Mouse (Mus musculus): ENCODE results near the gene Cic. TPM values are rescaled to one million over a fixed set of nuclear protein-coding genes. Genes with fewer than 3 reads are reported as not detected.

The Cic gene
- total and polyA plus RNA-seq, 2 experiments from 2014 or later, result 31.3 to 121 TPM

DNA sequence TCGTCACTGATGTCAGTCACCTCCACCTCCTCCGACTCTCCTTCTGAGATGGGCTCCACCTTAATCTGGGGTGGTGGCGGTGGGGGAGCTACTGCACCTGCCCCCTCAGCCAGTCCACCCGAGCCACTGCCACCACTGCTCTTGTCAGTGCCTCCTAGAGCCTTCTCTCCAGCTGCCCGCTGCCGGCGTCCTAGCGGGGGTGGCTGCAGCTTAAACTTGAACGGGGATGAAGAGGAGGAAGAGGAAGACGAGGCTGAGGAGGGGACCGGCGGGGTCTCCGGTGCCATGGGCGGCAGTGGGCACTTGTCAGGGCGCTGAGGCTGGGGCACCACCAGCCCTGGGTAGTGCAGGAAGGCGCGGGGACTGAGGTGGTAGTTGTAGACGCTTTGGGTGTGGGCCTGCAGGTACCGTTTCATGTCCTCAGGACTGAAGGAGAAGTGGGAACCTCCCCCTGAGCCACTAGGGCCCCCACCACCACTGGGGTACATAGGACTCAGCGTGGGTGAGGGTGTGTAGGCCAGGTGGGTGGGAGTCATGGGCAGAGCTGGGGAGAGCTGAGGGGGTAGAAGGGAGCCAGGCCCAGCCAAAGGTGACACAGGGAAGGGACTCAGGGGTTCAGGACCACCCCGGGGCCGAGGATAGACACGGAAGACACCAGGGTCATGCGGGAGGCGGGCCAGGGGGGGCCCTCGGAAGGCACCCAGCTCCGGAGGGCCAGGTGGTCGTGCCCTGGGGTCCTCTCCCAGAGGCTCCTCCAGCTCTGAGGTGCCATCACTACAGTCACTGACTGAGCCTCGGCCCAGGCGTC, 22.7 kb upstream of the Cic start:
- Histone ChIP-seq H3K27ac (ENCODE audit: low read depth, low read length) (no peak overlapping the region; the same call in 1 of the 2 replicates), H3K9ac (no peak overlapping the region), H3K4me3 (ENCODE audit: low read depth, low read length) (no peak overlapping the region), H3K4me2 (ENCODE audit: low read depth) (no peak overlapping the region), H3K4me1 (ENCODE audit: insufficient read depth) (peaks cover 23% of the 10 kb centered on the region), H3K36me3 (ENCODE audit: insufficient read depth) (peaks cover 11% of the 10 kb centered on the region; the same call in 1 of the 2 replicates), H3K9me3 (ENCODE audit: low read length) (no peaks in the 10 kb centered on the region), H3K27me3 (ENCODE audit: insufficient read depth, low read length) (no peaks in the 10 kb centered on the region)
- no peak for ATAC-seq
- WGBS, result 89% methylated on average over 30 of the region's 30 CpGs
- TF ChIP-seq CTCF (IDR thresholded peaks at IDR 0.05; ENCODE audit: low read depth), result no peak
- no peak for DNase-seq

DNA sequence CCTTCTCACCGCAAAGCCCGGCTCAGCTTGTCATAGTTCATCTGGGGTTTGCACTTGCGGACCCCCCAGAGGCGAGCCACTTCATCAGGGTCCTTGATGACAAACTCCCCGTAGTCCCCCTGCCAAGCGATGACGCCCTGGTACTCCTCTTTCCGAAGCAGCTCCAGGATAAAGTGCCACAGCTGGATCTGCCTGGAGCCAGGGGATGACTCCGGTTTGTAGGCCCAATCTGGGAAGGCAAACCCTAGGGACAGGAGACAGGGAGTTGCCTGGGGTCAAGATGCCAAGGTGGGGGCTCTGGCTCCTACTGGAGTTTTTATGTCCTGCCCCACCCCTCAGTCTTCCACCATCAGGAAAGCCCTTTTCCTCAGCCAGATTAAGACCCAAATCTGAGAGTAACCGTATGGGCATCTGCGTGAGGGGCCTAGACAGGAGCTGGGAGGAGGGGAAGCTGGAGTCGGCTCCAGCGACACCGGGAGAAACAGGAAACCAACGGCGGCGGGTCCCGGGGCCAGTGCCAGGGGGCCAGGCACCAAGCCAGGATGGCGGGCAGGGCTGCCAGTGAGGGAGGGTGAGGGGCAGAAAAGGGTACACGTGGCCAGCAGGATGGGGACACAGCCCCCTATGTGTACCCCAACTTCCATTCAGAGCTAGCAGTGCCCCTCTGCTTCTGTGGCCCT, 21.3 kb upstream of the Cic start:
- H3K4me2 ChIP-seq (ENCODE audit: low read depth), result peak overlapping the region; percentile 85
- peaks cover 11% of the 10 kb centered on the region; the same call in 1 of the 2 replicates for H3K36me3 ChIP-seq (ENCODE audit: insufficient read depth)
- peak; percentile 54 for DNase-seq
- no peaks in the 10 kb centered on the region for H3K9me3 ChIP-seq (ENCODE audit: low read length)
- peaks cover 27% of the 10 kb centered on the region for H3K4me1 ChIP-seq (ENCODE audit: insufficient read depth)
- 47% methylated on average over 20 of the region's 20 CpGs for WGBS
- ATAC-seq, result no peak
- H3K4me3 ChIP-seq (ENCODE audit: low read depth, low read length), result peak overlapping the region; percentile 87; the same call in 1 of the 2 replicates
- peak overlapping the region; percentile 96 for H3K27ac ChIP-seq (ENCODE audit: low read depth, low read length)
- no peak for TF ChIP-seq CTCF (IDR thresholded peaks at IDR 0.05; ENCODE audit: low read depth)
- no peaks in the 10 kb centered on the region for H3K27me3 ChIP-seq (ENCODE audit: insufficient read depth, low read length)
- H3K9ac ChIP-seq, result peak overlapping the region; percentile 69

DNA sequence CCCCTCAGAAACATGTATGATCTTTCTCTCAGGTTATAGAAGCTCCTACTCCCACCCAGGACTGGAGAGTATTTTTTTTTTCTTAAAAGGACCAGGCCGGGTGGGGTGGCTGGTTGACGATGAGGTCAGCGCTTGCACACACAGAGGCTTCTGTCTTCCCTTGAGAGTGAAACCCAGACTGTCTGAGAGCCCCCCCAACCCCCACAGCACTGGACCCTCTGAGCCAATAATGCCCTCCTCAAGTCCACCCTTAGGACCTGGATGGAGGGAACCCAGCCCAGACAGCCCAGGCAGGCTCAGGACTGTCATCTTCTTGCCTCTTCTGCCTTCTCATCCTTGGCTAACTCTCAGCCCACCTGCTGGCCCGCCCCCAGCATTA, 20.8 kb upstream of the Cic start:
- Histone ChIP-seq H3K4me1 (ENCODE audit: insufficient read depth) (peaks cover 31% of the 10 kb centered on the region), H3K27ac (ENCODE audit: low read depth, low read length) (peak overlapping the region; percentile 96), H3K4me2 (ENCODE audit: low read depth) (peak overlapping the region; percentile 85), H3K9me3 (ENCODE audit: low read length) (no peaks in the 10 kb centered on the region), H3K4me3 (ENCODE audit: low read depth, low read length) (peak overlapping the region; percentile 87), H3K36me3 (ENCODE audit: insufficient read depth) (peaks cover 11% of the 10 kb centered on the region; the same call in 1 of the 2 replicates), H3K27me3 (ENCODE audit: insufficient read depth, low read length) (no peaks in the 10 kb centered on the region), H3K9ac (peak overlapping the region; percentile 69)
- no peak for TF ChIP-seq CTCF (IDR thresholded peaks at IDR 0.05; ENCODE audit: low read depth)
- DNase-seq, result peak; percentile 48
- 25% methylated on average over 4 of the region's 4 CpGs for WGBS
- ATAC-seq, result no peak

DNA sequence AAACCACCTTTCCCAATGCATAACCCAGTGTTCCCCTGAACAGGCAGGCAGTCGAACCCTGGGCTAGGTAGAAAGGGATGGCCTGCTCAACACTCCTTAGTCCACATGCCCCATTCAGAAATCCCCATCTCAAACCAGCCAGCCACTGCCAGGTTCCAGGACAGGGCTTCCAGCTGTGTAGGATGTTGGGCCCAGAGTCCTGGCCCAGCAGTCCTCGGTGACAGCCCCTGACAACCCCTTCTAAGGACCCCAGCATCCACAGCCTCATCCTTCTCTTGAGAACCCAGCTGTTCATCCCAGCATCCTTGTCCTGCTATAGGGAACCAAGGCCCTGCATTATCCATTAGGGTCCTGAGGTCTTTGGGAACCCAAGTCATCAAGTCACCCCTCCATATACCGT, 20.0 kb upstream of the Cic start:
- peaks cover 36% of the 10 kb centered on the region for H3K4me1 ChIP-seq (ENCODE audit: insufficient read depth)

DNA sequence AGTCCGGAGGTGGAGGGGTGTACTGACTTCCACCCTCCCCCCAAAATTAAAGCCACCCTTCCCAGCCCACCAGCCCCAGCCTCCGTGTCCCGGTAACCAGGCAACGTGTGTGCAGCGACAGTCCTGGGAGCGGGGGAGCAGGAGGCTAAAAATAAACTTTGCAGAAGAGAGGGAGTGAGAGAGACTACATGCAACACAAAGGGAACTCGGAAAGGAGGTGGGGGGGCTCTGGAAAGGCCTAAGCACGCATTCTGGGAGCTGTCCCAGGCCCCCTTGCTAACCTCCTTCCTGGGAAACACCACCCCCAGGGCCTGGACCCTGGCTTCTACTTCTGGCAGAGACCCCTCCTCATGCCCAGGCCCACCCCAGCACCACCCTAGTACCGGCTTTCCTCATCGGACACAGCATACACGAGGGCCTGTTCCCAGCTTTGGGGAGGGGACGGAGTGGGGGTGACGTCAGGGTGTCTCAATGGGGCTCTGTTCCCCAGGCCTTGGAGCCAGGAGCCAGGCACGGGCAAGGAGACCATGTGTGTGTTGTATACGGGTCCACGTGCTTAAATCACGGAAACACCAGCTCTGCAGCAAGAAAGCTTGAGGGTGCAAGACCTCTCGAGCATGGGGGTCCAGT, 19.4 kb upstream of the Cic start:
- peak overlapping the region; percentile 85 for H3K4me2 ChIP-seq (ENCODE audit: low read depth)
- no peak for TF ChIP-seq CTCF (IDR thresholded peaks at IDR 0.05; ENCODE audit: low read depth)
- peak; percentile 67 for ATAC-seq
- no peaks in the 10 kb centered on the region for H3K27me3 ChIP-seq (ENCODE audit: insufficient read depth, low read length)
- peaks cover 36% of the 10 kb centered on the region for H3K4me1 ChIP-seq (ENCODE audit: insufficient read depth)
- WGBS, result 4% methylated on average over 18 of the region's 18 CpGs
- peak; percentile 82 for DNase-seq
- peaks cover 11% of the 10 kb centered on the region; the same call in 1 of the 2 replicates for H3K36me3 ChIP-seq (ENCODE audit: insufficient read depth)
- H3K27ac ChIP-seq (ENCODE audit: low read depth, low read length), result peak overlapping the region; percentile 96
- peak overlapping the region; percentile 87 for H3K4me3 ChIP-seq (ENCODE audit: low read depth, low read length)
- H3K9ac ChIP-seq, result peak overlapping the region; percentile 69
- H3K9me3 ChIP-seq (ENCODE audit: low read length), result no peaks in the 10 kb centered on the region

More for the DNA sequence above, 20.0 kb upstream of the Cic start:
- WGBS, result 8% methylated on average over 3 of the region's 3 CpGs
- H3K27me3 ChIP-seq (ENCODE audit: insufficient read depth, low read length), result no peaks in the 10 kb centered on the region
- peak overlapping the region; percentile 87 for H3K4me3 ChIP-seq (ENCODE audit: low read depth, low read length)
- DNase-seq (peak; percentile 33), ATAC-seq (no peak)
- TF ChIP-seq CTCF (IDR thresholded peaks at IDR 0.05; ENCODE audit: low read depth), result no peak
- no peaks in the 10 kb centered on the region for H3K9me3 ChIP-seq (ENCODE audit: low read length)
- peak overlapping the region; percentile 96 for H3K27ac ChIP-seq (ENCODE audit: low read depth, low read length)
- H3K4me2 ChIP-seq (ENCODE audit: low read depth), result peak overlapping the region; percentile 85
- H3K36me3 ChIP-seq (ENCODE audit: insufficient read depth), result peaks cover 11% of the 10 kb centered on the region; the same call in 1 of the 2 replicates
- H3K9ac ChIP-seq, result peak overlapping the region; percentile 69

DNA sequence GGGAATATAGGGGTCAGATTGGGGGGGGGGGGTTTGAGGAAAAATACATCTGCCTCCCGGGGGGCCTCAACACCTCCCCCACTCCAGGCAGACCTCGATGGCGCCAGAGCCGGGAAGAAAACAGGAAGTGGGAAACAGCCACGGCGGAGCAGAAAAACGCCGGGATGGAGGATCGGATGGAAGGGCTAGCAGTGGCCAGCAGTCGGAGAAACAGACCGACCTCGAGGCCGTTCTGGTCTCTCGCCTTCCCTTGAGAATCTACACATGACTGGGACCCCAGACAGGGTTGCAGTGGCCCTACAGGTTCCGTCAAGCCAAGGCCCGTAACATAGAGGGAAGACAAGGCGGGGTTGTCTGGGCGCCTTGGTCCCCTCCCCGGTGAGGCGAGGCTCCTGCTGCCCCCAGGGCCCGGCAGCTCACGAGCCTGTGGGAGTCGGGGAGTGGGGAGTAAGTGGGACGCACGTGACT, 18.6 kb upstream of the Cic start:
- Histone ChIP-seq H3K9me3 (ENCODE audit: low read length) (no peaks in the 10 kb centered on the region), H3K9ac (peak overlapping the region; percentile 69), H3K27ac (ENCODE audit: low read depth, low read length) (peak overlapping the region; percentile 96), H3K27me3 (ENCODE audit: insufficient read depth, low read length) (no peaks in the 10 kb centered on the region), H3K36me3 (ENCODE audit: insufficient read depth) (peaks cover 11% of the 10 kb centered on the region; the same call in 1 of the 2 replicates), H3K4me2 (ENCODE audit: low read depth) (peak overlapping the region; percentile 85), H3K4me3 (ENCODE audit: low read depth, low read length) (peak overlapping the region; percentile 87), H3K4me1 (ENCODE audit: insufficient read depth) (peaks cover 36% of the 10 kb centered on the region)
- WGBS, result 0% methylated on average over 25 of the region's 25 CpGs
- DNase-seq, result no peak
- no peak for ATAC-seq
- TF ChIP-seq CTCF (IDR thresholded peaks at IDR 0.05; ENCODE audit: low read depth), result no peak
